Mouse (Mus musculus) heart, embryonic 14.5 days (tissue): ENCODE results near the gene Fcer2a. TPM values are rescaled to one million over a fixed set of nuclear protein-coding genes. Genes with fewer than 3 reads are reported as not detected.

Experiments
- ATAC-seq: fragments of 200-750 bp; cut with Nextera tagmentation; 2 replicates; pipeline ENCODE4 v1.8.0; 2017; ENCODE audit warnings: low read depth, moderate TSS enrichment; ENCODE audit not compliant: insufficient number of reproducible peaks, insufficient read depth, low FRiP score
- H3K27ac ChIP-seq, 2 experiments: fragments of 200-500 bp in 1 of 2; fragments of 300-500 bp in 1 of 2; sonication (generic) in 1 of 2; replicated peaks in 1 of 2; 2 replicates each; pipeline ENCODE4 v1.5.1; 2012 to 2014; ENCODE audit warnings: low read depth in 2 of 2, low read length in 2 of 2, control low read depth in 1 of 2, mild to moderate bottlenecking in 1 of 2, mixed read lengths in 1 of 2; ENCODE audit not compliant: control insufficient read depth in 1 of 2, insufficient read depth in 1 of 2
- H3K27me3 ChIP-seq: fragments of 300-500 bp; sonication (generic); 2 replicates; pipeline ENCODE4 v1.6.1; 2014; ENCODE audit warnings: mild to moderate bottlenecking, low read length, control low read depth; ENCODE audit not compliant: control insufficient read depth, insufficient read depth
- H3K36me3 ChIP-seq: fragments of 300-500 bp; sonication (generic); 2 replicates; pipeline ENCODE4 v1.6.1; 2014; ENCODE audit warnings: mild to moderate bottlenecking, control low read depth, low read length, mixed read lengths; ENCODE audit not compliant: control insufficient read depth, insufficient read depth
- H3K4me1 ChIP-seq, 2 experiments: fragments of 200-500 bp in 1 of 2; fragments of 300-500 bp in 1 of 2; sonication (generic) in 1 of 2; 2 replicates each; pipeline ENCODE4 v1.6.1; 2012 to 2014; ENCODE audit warnings: low read length in 2 of 2, control low read depth in 1 of 2, mixed read lengths in 1 of 2; ENCODE audit not compliant: control insufficient read depth in 2 of 2, insufficient read depth in 2 of 2
- H3K4me2 ChIP-seq: fragments of 300-500 bp; sonication (generic); 2 replicates; pipeline ENCODE4 v1.6.1; 2014; ENCODE audit warnings: mild to moderate bottlenecking, low read length
- H3K4me3 ChIP-seq, 2 experiments: fragments of 200-500 bp in 1 of 2; fragments of 300-500 bp in 1 of 2; sonication (generic) in 1 of 2; 2 replicates each; pipeline ENCODE4 v1.5.1; 2012 to 2014; ENCODE audit warnings: low read length in 2 of 2, mild to moderate bottlenecking in 2 of 2, control low read depth in 1 of 2, low read depth in 1 of 2, moderate library complexity in 1 of 2; ENCODE audit not compliant: control insufficient read depth in 1 of 2, insufficient read depth in 1 of 2
- H3K9ac ChIP-seq: fragments of 300-500 bp; sonication (generic); 2 replicates; pipeline ENCODE4 v1.6.1; 2014; ENCODE audit warnings: mild to moderate bottlenecking, low read length
- H3K9me3 ChIP-seq: fragments of 300-500 bp; sonication (generic); 2 replicates; pipeline ENCODE4 v1.6.1; 2016; ENCODE audit warnings: low read length, control low read depth; ENCODE audit not compliant: control insufficient read depth
- WGBS: fragments of 180-500 bp; shearing (Covaris S2); extraction: QIAGEN DNeasy Blood & Tissue Kit; methylation state at CpG from one replicate; pipeline ENCODE4 v1.1.7; 2014; 5-methylcytosine and 5-hydroxymethylcytosine counted together
- polyA plus RNA-seq: library from polyadenylated mRNA; unstranded; fragments of >200 nt; fragmentation: Nextera tagmentation; extraction: Ambion mirVana; gene quantifications from 2 replicates; pipeline ENCODE4 v1.2.1, GENCODE M21; 2014

Gene Fcer2a
- polyA plus RNA-seq, 1 experiment from 2014 or later: not detected

DNA sequence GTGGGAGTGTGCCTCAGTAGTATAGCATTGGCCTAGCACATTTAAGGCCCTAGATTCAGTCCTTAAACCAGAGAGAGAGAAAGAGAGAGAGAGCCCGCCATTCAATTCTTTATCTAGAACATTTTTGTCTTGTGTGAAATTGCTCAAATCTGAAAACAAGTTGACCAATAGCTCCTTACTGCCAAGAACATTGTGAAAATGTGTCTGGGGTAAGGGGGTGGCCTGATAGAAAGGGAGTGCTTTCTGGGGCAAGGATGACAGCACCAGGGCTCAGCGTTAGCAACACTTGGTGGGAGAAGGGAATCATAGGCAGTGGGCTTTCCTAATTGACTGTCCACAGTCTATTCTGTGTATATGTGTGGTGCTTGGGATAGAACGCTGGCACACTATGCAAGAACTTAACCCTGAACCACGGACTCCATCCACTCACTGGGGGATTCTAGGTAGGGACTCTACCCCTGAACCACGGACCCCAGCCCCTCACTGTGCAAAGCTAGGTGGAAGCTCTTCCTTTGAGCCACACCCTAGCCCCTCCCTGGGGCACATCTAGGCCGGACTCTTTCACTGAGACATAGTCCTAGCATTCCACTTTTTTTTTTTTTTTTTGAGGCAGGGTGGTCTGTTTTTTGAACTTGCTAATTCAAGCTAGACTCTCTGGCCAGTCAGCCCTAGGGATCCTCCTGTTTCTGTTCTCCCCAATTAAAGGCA lies 47.0 kb downstream of the Fcer2a start:
- no peak for ATAC-seq
- H3K9me3 ChIP-seq: no peaks in the 10 kb centered on the region
- no peak overlapping the region for H3K4me2 ChIP-seq
- WGBS: 73% methylated on average over 6 of the region's 6 CpGs
- H3K27ac ChIP-seq: no peak overlapping the region
- H3K27me3 ChIP-seq: no peaks in the 10 kb centered on the region
- no peak overlapping the region for H3K4me3 ChIP-seq
- H3K4me1 ChIP-seq: no peaks in the 10 kb centered on the region
- H3K36me3 ChIP-seq: no peaks in the 10 kb centered on the region
- no peak overlapping the region for H3K9ac ChIP-seq

- H3K27me3 ChIP-seq: no peaks in the 10 kb centered on the region
- ATAC-seq: no peak
- H3K9me3 ChIP-seq: no peaks in the 10 kb centered on the region
- H3K4me1 ChIP-seq: no peaks in the 10 kb centered on the region
- H3K36me3 ChIP-seq: peaks cover 8% of the 10 kb centered on the region; the same call in 1 of the 2 replicates
- H3K4me2 ChIP-seq: no peak overlapping the region
- H3K27ac ChIP-seq: no peak overlapping the region
- H3K4me3 ChIP-seq: no peak overlapping the region
- 23% methylated on average over 5 of the region's 5 CpGs for WGBS
- no peak overlapping the region for H3K9ac ChIP-seq
Observed at GRCm38 (mm10) chr8:3645804-3646203, 48.2 kb downstream of the Fcer2a start.

Other genes starting within 250 kb of the Fcer2a start
- gene Pex11g, start 226.5 kb downstream of the Fcer2a start, polyA plus RNA-seq: 5.0 and 5.4 TPM in 2 replicates
- gene Tex45, start 223.3 kb downstream of the Fcer2a start, polyA plus RNA-seq: not detected in 2 replicates
- gene Zfp358, start 201.0 kb downstream of the Fcer2a start, polyA plus RNA-seq: 11.5 and 17.4 TPM in 2 replicates
- gene Mcoln1, start 193.7 kb downstream of the Fcer2a start, polyA plus RNA-seq: 36.0 and 38.0 TPM in 2 replicates
- 11.1 and 15.8 TPM in 2 replicates for gene Pnpla6, start 178.8 kb downstream of the Fcer2a start, polyA plus RNA-seq
- 5.1 and 8.5 TPM in 2 replicates for gene C330021F23Rik, start 126.2 kb downstream of the Fcer2a start, polyA plus RNA-seq
- 1.6 and 2.9 TPM in 2 replicates for gene Camsap3, start 106.9 kb downstream of the Fcer2a start, polyA plus RNA-seq
- 29.0 and 30.9 TPM in 2 replicates for gene Xab2, start 72.9 kb downstream of the Fcer2a start, polyA plus RNA-seq
- gene Pet100, start 72.6 kb downstream of the Fcer2a start, polyA plus RNA-seq: 113 and 114 TPM in 2 replicates
- not detected in 2 replicates for gene Pcp2, start 68.6 kb downstream of the Fcer2a start, polyA plus RNA-seq
- 39.0 and 40.2 TPM in 2 replicates for gene Stxbp2, start 63.2 kb downstream of the Fcer2a start, polyA plus RNA-seq
- not detected in 2 replicates for gene Retn, start 38.4 kb downstream of the Fcer2a start, polyA plus RNA-seq
- gene Mcemp1, start 28.4 kb downstream of the Fcer2a start, polyA plus RNA-seq: 0.18 and 0.22 TPM in 2 replicates
- gene Fcor, start 21.8 kb downstream of the Fcer2a start, polyA plus RNA-seq: 8.1 and 10.0 TPM in 2 replicates
- 27.6 and 28.4 TPM in 2 replicates for gene Trappc5, start 17.9 kb downstream of the Fcer2a start, polyA plus RNA-seq
- 4.3 and 6.0 TPM in 2 replicates for gene Clec4g, start 26.5 kb upstream of the Fcer2a start, polyA plus RNA-seq
- not detected in 2 replicates for gene Cd209a, start 54.8 kb upstream of the Fcer2a start, polyA plus RNA-seq
- not detected in 2 replicates for gene Cd209e, start 160.1 kb upstream of the Fcer2a start, polyA plus RNA-seq
- not detected in 2 replicates for gene Cd209d, start 184.4 kb upstream of the Fcer2a start, polyA plus RNA-seq
- not detected in 2 replicates for gene Cd209b, start 232.7 kb upstream of the Fcer2a start, polyA plus RNA-seq